Mouse (Mus musculus): ENCODE results near the gene Arid4a. TPM values are rescaled to one million over a fixed set of nuclear protein-coding genes. Genes with fewer than 3 reads are reported as not detected.

Gene Arid4a
- total RNA-seq (2022) = 1 to 10 TPM; 6.7 to 8.4 (median 7.3) TPM

- peak; percentile 95 to 97 for DNase-seq (ENCODE audit: low spot score in 2 of 2)
Observed at GRCm38 (mm10) chr12:71015363-71016210, at the start of gene Arid4a. Gene Arid4a, plus strand, starts transcription at chr12:71015990.

- DNase-seq (ENCODE audit: low spot score in 2 of 2) = no peak
Observed at GRCm38 (mm10) chr12:70967581-70967980, 48.2 kb upstream of the Arid4a start.

- DNase-seq (ENCODE audit: low spot score in 2 of 2) = peak; percentile 62 to 65
Observed at GRCm38 (mm10) chr12:70968141-70968790, 47.5 kb upstream of the Arid4a start.

- DNase-seq (ENCODE audit: low spot score in 2 of 2) = peak; percentile 72 to 79
Observed at GRCm38 (mm10) chr12:70968791-70969307, 46.9 kb upstream of the Arid4a start.

- DNase-seq (ENCODE audit: low spot score in 2 of 2) = peak in 1 of 2 experiments; percentile 21
Observed at GRCm38 (mm10) chr12:70969485-70970184, 46.2 kb upstream of the Arid4a start.

GRCm38 (mm10) chr12:70973831-70974230 lies 42.0 kb upstream of the Arid4a start:
- no peak for DNase-seq (ENCODE audit: low spot score in 2 of 2)

- DNase-seq (ENCODE audit: low spot score in 2 of 2) = peak; percentile 75 to 89
Observed at GRCm38 (mm10) chr12:70974441-70975266, 41.1 kb upstream of the Arid4a start, which contains the start of gene Psma3. Gene Psma3, plus strand, starts transcription at chr12:70974621.

- DNase-seq (ENCODE audit: low spot score in 2 of 2) = no peak
Observed at GRCm38 (mm10) chr12:70975406-70975805, 40.4 kb upstream of the Arid4a start.

GRCm38 (mm10) chr12:70975891-70976290 lies 39.9 kb upstream of the Arid4a start:
- no peak for DNase-seq (ENCODE audit: low spot score in 2 of 2)

- DNase-seq (ENCODE audit: low spot score in 2 of 2) = no peak
Observed at GRCm38 (mm10) chr12:70978345-70978744, 37.4 kb upstream of the Arid4a start.

GRCm38 (mm10) chr12:70984855-70985550 lies 30.8 kb upstream of the Arid4a start:
- DNase-seq (ENCODE audit: low spot score in 2 of 2) = no peak

GRCm38 (mm10) chr12:70997225-70997624 lies 18.6 kb upstream of the Arid4a start:
- no peak for DNase-seq (ENCODE audit: low spot score in 2 of 2)

GRCm38 (mm10) chr12:70999423-70999903 lies 16.3 kb upstream of the Arid4a start:
- no peak for DNase-seq (ENCODE audit: low spot score in 2 of 2)

- no peak for DNase-seq (ENCODE audit: low spot score in 2 of 2)
Observed at GRCm38 (mm10) chr12:71000344-71000743, 15.4 kb upstream of the Arid4a start.

GRCm38 (mm10) chr12:71001456-71001855 lies 14.3 kb upstream of the Arid4a start:
- no peak for DNase-seq (ENCODE audit: low spot score in 2 of 2)

GRCm38 (mm10) chr12:71003760-71004426 lies 11.9 kb upstream of the Arid4a start:
- DNase-seq (ENCODE audit: low spot score in 2 of 2) = no peak

- no peak for DNase-seq (ENCODE audit: low spot score in 2 of 2)
Observed at GRCm38 (mm10) chr12:71006141-71006540, 9.6 kb upstream of the Arid4a start.

GRCm38 (mm10) chr12:71006901-71007300 lies 8.9 kb upstream of the Arid4a start:
- no peak for DNase-seq (ENCODE audit: low spot score in 2 of 2)

GRCm38 (mm10) chr12:71009769-71010168 lies 6.0 kb upstream of the Arid4a start:
- DNase-seq (ENCODE audit: low spot score in 2 of 2) = peak in 1 of 2 experiments; percentile 14

All from gastrocnemius, adult 8-10 months (tissue).